Mouse (Mus musculus) fibroblast of lung, adult 2 months (primary cell): ENCODE measurements around the gene Tfap2d.

Experiments
- DNase-seq: peaks from one replicate; pipeline ENCODE4 v3.0.0-alpha.2; 2011; ENCODE audit warnings: low read depth

Gene Tfap2d

DNA sequence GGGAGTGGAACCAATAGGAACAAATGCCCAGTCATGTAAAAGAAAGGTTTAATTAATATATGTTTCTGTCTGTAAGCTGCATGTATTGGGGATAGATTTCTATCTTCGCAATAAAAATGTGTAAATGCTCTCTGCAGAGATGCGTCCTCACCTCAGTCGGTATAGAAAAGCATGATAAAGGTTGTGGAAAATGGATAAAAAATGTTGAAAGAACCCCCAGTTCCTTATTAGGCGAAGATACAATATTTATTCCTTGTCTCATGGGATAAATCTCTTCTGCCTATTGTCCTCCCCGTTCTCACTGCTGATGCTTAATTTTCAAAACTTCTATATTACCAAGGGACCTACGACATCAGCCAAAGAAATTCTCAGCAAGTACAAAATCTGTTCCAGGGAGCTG lies at the start of gene Tfap2d:
Gene Tfap2d, plus strand, starts transcription at position 392 of the 400 bp plus-strand sequence.
- no peak for DNase-seq

DNA sequence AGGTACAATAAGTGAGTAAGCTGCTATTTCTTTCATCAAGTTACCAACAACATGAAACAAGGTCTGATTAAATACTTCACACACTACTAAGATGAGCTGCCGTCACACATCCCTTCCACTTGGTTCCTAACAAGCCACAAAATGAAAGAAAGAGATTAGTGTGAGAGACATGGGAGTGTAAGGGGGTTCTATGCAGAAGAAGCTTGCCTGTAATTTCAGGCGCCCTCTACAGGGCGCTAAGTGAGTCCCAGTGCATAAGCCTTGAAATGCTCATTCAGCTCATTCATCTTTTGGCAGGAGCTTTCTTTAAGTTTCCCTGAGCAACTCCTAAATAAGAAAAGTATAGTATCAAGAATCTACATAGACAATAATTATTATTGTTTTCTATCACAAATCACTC lies 46.5 kb upstream of the Tfap2d start:
- no peak for DNase-seq

DNA sequence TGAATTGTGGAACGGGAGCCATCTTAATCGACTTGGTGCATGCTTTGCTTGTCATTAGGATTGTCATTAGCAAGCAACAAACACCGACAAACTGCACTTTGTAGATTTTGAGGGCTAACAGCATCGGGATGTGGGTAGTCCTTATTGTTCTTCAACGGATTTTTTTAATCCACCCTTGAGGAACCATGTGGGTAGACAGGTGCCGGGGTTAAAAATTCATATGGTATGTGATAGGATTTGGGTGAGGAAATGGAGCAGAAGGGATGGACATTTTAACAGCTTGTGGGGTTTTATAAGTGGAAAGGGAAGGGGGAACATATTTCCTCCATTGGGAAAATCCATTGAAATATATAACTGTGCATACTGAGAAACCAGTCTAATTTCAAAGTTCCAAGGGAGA lies 46.0 kb upstream of the Tfap2d start:
- DNase-seq = no peak

DNA sequence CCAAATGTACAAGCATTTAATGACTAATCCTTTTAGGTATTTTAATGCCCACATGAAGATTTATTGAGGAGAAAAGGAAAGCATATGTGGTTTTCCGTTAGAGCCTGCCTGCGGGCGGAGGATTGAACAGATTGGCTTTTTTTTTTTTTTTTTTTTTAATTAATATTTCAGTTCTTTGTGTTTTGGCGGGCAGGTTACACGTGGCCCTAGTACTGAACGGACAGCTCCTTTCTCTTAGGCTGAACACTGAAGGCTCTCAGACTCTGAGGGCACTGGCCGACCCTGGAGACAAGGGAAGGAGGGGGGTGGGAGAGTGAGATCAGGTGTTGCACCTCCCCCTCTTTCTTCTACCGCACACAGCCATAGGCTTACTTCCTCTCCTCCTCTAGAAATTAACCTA lies 14.7 kb upstream of the Tfap2d start:
- DNase-seq = no peak

DNA sequence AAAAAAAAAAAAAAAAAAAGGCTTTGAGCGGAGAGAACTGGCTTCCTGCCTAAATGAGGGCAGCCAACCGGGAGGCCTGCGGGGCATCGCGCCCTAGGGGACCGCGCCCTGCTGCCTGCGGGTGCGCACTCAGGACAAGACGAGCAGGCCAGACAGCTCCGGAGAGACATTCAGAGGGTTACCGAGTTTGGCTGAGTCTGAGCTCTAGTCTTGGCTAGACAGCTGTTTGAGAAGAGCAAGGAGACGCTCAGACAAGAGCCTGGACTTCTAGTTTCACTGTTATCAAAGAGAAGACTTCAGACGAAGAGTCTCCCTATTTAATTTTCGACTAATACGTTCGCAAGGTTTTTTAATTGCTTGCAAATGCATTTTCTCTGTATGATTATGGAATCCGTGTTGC lies 5.9 kb upstream of the Tfap2d start:
- DNase-seq = no peak

DNA sequence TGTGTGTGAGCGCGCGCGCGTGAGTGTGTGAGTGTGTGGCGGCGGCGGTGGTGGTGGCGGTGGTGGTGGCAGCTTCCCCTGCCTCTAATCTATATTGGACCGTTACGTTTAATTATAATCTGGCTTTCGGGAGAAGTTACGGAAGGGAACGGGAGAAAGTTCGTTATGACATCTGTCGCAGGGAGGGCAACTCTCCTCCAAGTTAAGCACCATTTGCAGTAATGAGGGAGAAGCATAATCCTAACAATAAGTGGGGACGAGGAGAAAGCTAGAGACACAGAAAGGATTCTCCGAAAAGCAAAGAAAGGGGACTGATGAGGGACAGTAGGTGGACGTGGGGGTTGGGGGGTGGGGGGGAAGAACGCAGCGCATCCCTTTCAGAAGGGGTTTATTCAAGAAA lies 494 bp downstream of the Tfap2d start:
- DNase-seq = no peak

DNA sequence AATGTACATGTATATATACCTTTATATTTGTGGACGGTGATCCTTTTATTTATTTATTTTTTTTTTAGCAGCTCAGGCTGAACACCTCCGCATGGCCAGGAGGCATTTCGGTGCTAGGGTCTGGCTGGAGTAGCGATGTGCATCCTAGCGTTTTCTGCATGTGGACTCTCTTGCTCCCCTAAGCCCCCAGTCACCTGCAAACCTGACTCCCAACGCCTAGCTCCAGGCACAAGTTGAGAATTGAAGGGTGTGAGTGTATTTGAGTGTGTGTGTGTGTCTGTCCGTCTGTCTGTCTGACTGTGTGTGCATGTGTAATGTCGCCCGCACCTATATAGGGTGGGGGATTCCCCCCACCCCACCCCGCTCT lies 937 bp downstream of the Tfap2d start:
- DNase-seq = no peak

DNA sequence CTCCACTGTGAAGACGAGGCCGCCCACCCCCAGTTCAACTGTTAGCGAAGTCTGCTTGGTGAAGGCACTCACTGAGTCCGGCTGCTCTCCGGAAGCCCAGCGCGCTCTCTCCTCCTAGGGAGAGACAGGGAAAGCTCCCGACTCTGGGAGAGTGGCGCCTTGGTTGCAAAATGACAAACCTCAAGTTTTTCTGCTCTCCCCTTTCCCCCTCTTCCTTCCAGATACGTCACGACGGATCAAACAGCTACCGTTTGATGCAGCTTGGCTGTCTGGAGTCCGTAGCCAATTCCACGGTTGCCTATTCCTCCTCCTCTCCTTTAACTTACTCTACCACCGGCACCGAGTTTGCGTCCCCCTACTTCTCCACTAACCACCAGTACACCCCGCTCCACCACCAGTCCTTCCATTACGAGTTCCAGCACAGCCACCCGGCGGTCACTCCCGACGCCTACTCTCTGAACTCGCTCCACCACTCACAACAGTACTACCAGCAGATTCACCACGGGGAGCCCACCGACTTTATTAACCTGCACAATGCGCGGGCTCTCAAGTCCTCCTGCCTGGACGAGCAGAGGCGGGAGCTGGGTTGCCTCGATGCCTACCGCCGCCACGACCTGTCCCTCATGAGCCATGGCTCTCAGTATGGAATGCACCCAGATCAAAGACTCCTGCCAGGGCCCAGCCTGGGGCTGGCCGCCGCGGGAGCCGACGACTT lies 1.5 kb downstream of the Tfap2d start:
- no peak for DNase-seq

DNA sequence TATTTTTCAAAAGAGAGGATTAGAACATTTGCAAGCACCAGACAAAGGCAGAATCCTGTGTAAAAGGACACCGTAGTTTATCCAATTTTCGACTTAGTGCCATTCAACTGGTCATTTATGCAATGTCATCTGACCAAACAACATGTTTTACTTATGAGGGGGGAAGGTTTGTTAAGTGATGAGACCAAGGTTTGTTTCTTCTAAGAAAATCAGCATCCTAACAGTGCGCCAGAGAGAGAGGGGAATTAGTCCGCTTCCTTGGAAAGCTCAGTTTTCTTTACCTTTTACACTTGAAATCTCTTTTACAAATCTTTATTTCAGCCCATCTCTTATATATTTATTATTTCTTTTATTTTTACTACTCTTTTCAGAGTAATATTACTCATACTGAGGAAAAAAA lies 3.6 kb downstream of the Tfap2d start:
- no peak for DNase-seq

DNA sequence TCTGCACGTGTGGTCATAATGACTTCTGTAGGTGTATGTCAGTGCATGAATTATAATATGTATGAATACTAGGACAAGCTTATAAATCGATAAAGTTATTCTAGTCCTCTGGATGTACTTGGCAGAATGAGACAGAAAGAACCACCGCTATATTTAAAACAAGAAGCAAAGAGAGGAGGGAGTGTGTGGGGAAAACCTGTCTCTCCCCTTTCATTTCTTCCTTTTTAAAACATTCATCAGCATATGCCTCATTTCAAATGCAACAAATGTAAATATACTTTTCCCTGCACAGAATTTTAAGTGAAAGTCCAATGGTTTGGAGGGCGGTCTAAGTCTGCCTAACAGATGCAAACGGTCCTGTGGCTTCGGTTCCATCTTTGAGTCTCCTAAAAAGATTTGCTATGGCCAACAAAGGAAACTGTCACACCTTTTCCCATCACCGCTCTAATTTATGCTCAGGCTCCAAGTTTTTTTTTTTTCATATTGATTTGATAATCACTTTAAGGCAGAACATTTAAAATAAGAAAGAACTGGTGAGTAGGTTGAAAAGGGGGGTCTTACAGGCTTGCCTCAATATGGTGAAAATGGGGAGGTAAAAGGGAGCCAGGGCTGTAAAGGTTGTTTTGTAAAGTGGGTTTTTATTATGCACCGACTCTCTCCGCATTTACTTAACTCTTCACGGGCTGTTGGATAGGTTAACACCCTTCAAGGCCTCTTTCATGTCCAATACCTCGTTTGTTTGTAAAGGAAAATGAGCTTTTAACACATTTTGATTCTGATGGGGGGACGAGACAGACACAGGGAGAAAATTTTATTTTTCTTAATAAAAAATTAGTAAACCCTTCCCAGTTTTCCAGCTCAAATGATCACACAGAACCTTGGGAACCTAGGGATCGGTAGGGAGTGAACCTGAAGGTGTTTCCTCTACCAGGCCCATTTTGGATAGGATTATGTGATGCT lies 4.3 kb downstream of the Tfap2d start:
- DNase-seq = no peak

DNA sequence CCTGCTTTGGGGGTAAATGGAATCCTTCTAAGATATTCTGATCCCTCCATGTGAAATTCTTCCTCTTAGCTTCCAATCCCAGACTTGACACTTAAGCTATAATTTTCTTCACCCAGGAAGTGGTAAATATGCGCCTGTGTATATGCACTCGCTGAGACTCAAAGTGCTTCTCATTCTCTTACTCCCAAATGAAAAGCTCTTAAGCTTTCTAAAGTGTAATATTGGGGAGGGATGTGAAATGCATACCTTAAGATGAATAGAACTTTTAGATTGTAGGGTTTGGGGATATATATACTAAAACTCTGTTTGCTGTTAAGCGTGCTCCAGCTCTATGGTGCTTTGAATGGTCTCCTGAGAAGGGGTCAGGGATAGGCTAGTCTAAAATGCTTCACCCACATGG lies 5.0 kb downstream of the Tfap2d start:
- no peak for DNase-seq

DNA sequence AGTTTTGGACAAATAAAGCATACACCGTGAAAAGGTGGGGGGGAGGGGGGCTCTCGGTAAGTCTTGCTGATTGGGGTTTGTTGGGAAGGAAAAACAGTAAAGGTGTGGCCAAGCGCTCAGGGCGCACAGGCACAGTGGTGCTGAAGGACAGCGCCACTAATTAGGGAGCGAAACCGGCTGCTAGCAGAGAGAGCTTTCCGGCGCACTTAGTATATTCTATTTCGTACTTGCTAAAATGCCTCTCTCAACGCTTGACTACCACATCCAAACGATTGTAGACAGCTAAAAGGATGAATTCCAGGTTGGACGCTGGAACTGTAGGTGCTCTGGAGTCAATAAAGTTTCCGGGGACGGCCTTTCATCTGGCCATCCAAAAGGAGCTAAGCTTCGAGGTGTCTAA lies 6.9 kb downstream of the Tfap2d start:
- DNase-seq = no peak

DNA sequence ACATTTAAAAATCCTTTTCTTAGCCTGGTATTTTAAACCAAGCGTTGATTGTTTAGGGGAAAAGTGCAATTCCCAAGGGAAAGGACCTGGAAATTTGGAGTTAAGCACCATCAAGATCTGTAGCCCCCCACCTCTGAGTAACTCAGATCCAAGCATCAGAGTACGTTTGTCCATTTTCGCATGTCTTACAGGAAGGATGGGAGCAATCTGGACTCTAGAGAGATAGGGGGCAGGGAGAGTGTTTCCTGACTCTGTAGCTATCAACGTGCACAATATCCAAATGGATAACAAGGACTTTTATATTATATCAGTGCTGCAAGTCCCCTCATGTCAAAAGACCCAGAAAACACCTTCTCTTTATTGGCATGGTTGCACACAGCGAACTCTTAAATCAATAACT lies 7.4 kb downstream of the Tfap2d start:
- DNase-seq = no peak

DNA sequence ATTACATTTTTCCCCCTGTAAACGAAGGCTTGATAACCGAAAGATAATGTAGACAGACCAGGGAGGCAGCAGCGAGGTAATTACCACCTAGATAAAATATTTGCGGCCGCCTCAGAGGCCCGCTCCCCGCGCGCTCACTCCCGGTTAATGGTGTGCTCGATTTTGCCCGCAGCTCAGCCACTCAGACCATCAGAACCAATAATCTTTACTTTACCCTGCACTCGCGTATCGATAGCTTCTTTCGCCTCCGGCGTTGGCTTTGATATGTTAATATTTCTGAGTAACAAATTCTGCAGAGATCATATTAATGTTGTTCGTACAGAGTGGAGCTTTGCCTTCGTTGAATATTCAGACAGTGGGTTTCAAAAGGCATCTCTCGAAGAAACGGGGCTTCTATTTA lies 8.2 kb downstream of the Tfap2d start:
- no peak for DNase-seq

DNA sequence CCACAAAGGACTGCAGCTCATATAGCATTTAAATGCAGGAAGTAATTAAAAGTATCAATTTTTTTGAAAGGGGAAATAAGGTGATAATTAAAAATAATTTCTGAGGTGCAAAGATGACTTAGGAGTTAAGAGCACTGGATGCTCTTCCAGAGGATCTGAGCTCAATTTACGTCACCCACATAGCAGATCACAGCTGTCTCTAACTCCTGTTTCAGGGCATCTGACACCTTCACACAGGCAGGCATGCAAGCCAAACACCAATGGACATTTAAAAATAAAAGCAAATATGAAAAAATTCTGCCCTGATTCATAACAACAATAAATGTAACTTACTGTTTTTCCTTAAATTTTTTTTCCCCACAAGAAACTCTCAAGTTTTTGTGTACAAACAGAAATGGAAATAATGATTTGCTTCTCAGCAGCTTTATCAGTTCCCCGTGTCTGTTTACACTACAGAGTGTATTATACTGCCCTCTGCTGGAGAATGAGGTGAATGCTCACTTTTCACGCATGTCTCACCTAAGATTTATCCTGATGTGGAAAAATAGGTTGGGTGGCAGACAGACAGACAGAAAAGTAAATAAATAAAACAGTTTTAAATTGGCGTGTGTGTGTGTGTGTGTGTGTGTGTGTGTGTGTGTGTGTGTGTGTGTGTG lies 76.0 kb downstream of the Tfap2d start:
- no peak for DNase-seq

DNA sequence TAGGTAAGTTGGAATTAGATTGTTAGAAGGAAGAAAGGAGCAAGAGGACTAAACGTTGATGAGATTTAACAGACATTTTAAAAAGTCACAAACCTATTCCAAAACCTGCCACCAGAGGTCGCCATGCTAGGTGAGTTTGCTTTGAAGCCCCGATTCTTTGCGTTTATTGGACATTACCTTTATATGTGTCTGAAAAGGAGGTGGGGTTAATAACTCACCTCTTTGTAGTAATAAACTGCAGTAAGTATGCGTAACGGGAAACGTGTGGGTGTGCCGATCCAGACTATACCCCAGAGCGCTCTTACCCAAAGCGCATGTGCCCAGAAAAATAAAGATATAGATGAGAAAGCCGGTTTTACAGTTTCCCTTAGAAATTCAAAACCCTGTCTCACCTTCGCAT lies 102.8 kb downstream of the Tfap2d start:
- no peak for DNase-seq

DNA sequence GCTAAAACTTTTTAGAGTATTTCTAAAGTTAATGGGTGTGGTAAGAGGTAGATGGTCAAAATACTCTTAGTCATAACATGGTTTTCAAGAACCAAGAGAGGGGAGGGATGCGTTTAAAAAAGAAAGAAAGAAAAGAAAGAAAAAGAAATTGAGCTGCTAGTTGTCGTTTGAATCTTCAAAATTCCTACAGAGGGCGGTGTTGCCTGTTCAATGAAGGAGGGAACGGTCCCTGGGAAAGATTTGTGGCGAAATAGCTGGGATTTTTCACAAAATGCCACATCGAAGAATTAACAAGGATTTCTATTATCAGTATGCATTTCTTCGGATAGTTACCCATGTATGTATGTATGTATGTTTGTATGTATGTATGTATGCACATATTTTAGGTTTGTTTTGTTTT lies 103.4 kb downstream of the Tfap2d start:
- no peak for DNase-seq

DNA sequence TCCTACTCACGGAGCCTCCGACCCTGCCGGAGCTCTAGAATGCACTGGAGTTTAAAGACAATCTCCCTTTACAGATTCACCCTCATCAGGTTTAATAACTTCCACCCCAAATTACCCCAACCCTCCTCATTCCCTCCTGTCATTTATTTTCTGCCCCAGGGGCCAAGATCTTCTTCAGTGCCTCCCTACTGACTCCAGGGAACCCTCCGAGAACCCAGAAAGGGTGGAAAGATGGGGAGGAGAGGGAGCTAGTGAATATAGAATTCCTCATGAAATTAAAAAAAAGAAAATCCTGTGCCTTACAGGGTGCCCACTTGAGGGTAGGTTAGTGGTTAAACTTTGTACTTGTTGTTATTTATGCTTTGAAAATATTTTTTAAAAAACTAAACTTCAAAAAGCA lies 104.8 kb downstream of the Tfap2d start:
- DNase-seq = no peak

DNA sequence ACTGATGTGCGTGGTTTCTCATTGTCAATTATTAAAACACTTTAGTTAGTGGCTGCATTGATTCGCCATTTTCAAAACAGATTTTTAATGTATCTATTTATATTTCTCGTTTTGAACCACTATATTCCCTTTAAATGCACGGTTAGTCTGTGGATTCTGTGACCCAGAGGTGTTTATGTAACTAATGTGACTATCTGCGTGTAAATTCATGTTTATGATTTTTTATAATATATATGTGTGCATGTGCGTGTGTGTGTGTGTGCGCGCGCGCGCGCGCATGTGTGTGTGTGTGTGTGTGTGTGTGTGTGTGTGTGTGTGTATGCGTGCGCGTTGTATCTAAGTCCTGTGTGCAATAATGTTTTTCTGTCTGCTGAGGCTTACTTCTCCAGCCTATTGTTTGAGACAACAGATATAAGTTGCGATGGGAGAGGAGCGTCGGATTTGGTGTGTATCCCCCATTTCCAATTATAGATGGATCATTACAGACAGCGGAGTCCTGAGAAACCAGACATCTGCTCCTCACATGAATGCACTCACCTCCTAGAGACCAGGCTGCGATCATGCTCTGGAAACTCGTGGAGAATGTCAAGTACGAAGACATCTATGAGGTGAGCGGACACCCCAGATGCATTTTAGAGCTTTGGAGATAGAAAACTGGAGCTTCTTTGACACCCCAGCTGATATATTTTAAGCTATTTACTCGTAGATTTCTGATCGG lies 106.0 kb downstream of the Tfap2d start, which contains the start of gene Tfap2b:
Gene Tfap2b, plus strand, starts transcription at position 274 of the 718 bp plus-strand sequence.
- no peak for DNase-seq

DNA sequence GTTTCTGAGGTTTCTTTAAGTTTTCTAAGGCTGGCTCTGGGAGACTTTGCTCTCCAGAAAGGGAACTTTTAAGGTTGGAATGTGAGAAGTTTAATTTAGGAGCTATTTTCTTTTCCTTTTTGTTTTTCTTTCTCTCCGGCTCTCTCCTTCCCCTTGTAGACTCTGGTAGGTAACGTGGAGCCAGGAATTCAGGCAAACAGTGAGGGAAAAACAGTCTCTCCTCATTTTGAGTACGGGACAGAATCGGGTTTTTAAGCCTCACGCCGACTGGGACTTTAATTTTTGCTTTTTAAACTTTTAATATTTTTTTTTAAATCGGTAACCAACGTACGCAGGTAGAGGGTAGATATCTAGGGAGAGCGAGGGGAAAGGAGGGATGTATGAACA lies 106.5 kb downstream of the Tfap2d start:
- no peak for DNase-seq

DNA sequence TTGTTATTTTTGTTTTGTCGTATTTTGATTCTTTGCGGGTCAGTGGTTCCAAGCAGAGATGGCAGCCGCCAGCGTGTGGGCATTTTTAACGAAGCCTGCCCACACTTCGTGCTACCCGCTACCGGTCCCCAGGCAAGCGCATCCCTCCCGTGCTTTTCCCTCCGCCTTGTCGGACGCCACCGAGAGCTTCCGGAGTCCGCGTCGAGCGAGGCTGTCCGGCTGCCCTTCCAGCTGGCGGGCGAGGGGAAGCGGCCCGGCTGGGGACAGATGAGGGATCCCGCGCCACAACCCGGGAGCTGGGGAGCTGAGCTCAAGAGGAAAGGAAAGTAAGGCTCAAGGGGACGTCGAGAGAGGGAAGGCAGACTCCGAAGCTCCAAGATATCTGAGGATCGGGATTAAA lies 107.0 kb downstream of the Tfap2d start:
- no peak for DNase-seq
